Mouse (Mus musculus): Measurements from ENCODE around the gene Ugt1a10. TPM values are rescaled to one million over a fixed set of nuclear protein-coding genes. Genes with fewer than 3 reads are reported as not detected.
A peak's percentile ranks its signal among the peaks of the same experiment; 100 is the strongest.

Ugt1a10 gene
- polyA plus RNA-seq, 1 experiment from 2014 or later, result not detected

GRCm38 (mm10) chr1:88212341-88213045 is 157.3 kb downstream of the Ugt1a10 start:
- H3K9ac ChIP-seq (replicated peaks), result no peak overlapping the region
- no peak overlapping the region for H3K27ac ChIP-seq (replicated peaks)
- H3K4me2 ChIP-seq (replicated peaks), result no peak overlapping the region
- peaks cover 58% of the 10 kb centered on the region for H3K9me3 ChIP-seq
- WGBS, result 61% methylated on average over 8 of the region's 8 CpGs
- H3K27me3 ChIP-seq, result no peaks in the 10 kb centered on the region
- H3K36me3 ChIP-seq, result no peaks in the 10 kb centered on the region
- ATAC-seq (ENCODE audit: low FRiP score, low read depth), result no peak
- no peak overlapping the region for H3K4me3 ChIP-seq
- H3K4me1 ChIP-seq, result no peaks in the 10 kb centered on the region

GRCm38 (mm10) chr1:88213061-88213460 is 157.9 kb downstream of the Ugt1a10 start:
- no peak overlapping the region for H3K27ac ChIP-seq (replicated peaks)
- no peaks in the 10 kb centered on the region for H3K36me3 ChIP-seq
- WGBS, result 73% methylated on average over 1 of the region's 1 CpGs
- H3K9ac ChIP-seq (replicated peaks), result no peak overlapping the region
- H3K4me1 ChIP-seq, result no peaks in the 10 kb centered on the region
- H3K4me2 ChIP-seq (replicated peaks), result no peak overlapping the region
- no peak overlapping the region for H3K4me3 ChIP-seq
- H3K9me3 ChIP-seq, result peaks cover 60% of the 10 kb centered on the region
- H3K27me3 ChIP-seq, result no peaks in the 10 kb centered on the region
- ATAC-seq (ENCODE audit: low FRiP score, low read depth), result no peak

GRCm38 (mm10) chr1:88213766-88214461 is 158.7 kb downstream of the Ugt1a10 start:
- no peaks in the 10 kb centered on the region for H3K27me3 ChIP-seq
- H3K9ac ChIP-seq (replicated peaks), result no peak overlapping the region
- 0 out of 2 replicates have a peak, but pooled peaks have one; percentile 7 for ATAC-seq (ENCODE audit: low FRiP score, low read depth)
- H3K4me1 ChIP-seq, result no peaks in the 10 kb centered on the region
- peaks cover 60% of the 10 kb centered on the region for H3K9me3 ChIP-seq
- no peak overlapping the region for H3K4me2 ChIP-seq (replicated peaks)
- WGBS, result 79% methylated on average over 2 of the region's 2 CpGs
- no peaks in the 10 kb centered on the region for H3K36me3 ChIP-seq
- H3K27ac ChIP-seq (replicated peaks), result no peak overlapping the region
- no peak overlapping the region for H3K4me3 ChIP-seq

GRCm38 (mm10) chr1:88214462-88214952 is 159.3 kb downstream of the Ugt1a10 start:
- ATAC-seq (ENCODE audit: low FRiP score, low read depth), result 0 out of 2 replicates have a peak, but pooled peaks have one; percentile 10
- Histone ChIP-seq H3K27me3 (no peaks in the 10 kb centered on the region), H3K36me3 (no peaks in the 10 kb centered on the region), H3K4me3 (no peak overlapping the region), H3K9me3 (peaks cover 60% of the 10 kb centered on the region), H3K4me2 (replicated peaks) (no peak overlapping the region), H3K4me1 (no peaks in the 10 kb centered on the region), H3K27ac (replicated peaks) (no peak overlapping the region), H3K9ac (replicated peaks) (no peak overlapping the region)
- 76% methylated on average over 2 of the region's 2 CpGs for WGBS

GRCm38 (mm10) chr1:88215466-88216380 is 160.5 kb downstream of the Ugt1a10 start:
- Histone ChIP-seq H3K36me3 (no peaks in the 10 kb centered on the region), H3K4me1 (no peaks in the 10 kb centered on the region), H3K27ac (replicated peaks) (no peak overlapping the region), H3K9ac (replicated peaks) (no peak overlapping the region), H3K9me3 (peaks cover 60% of the 10 kb centered on the region), H3K4me2 (replicated peaks) (no peak overlapping the region), H3K4me3 (no peak overlapping the region), H3K27me3 (no peaks in the 10 kb centered on the region)
- WGBS, result 69% methylated on average over 10 of the region's 10 CpGs
- no peak for ATAC-seq (ENCODE audit: low FRiP score, low read depth)

GRCm38 (mm10) chr1:88216551-88216950 is 161.4 kb downstream of the Ugt1a10 start:
- no peaks in the 10 kb centered on the region for H3K36me3 ChIP-seq
- ATAC-seq (ENCODE audit: low FRiP score, low read depth), result no peak
- H3K27me3 ChIP-seq, result no peaks in the 10 kb centered on the region
- H3K4me3 ChIP-seq, result no peak overlapping the region
- H3K4me1 ChIP-seq, result no peaks in the 10 kb centered on the region
- no peak overlapping the region for H3K27ac ChIP-seq (replicated peaks)
- peaks cover 57% of the 10 kb centered on the region for H3K9me3 ChIP-seq
- H3K4me2 ChIP-seq (replicated peaks), result no peak overlapping the region
- 52% methylated on average over 2 of the region's 2 CpGs for WGBS
- no peak overlapping the region for H3K9ac ChIP-seq (replicated peaks)

GRCm38 (mm10) chr1:88217144-88217543 is 162.0 kb downstream of the Ugt1a10 start:
- H3K36me3 ChIP-seq, result no peaks in the 10 kb centered on the region
- no peak overlapping the region for H3K9ac ChIP-seq (replicated peaks)
- peaks cover 54% of the 10 kb centered on the region for H3K9me3 ChIP-seq
- H3K4me1 ChIP-seq, result no peaks in the 10 kb centered on the region
- WGBS, result 62% methylated on average over 2 of the region's 2 CpGs
- no peaks in the 10 kb centered on the region for H3K27me3 ChIP-seq
- H3K4me2 ChIP-seq (replicated peaks), result no peak overlapping the region
- no peak for ATAC-seq (ENCODE audit: low FRiP score, low read depth)
- H3K27ac ChIP-seq (replicated peaks), result no peak overlapping the region
- H3K4me3 ChIP-seq, result no peak overlapping the region

GRCm38 (mm10) chr1:88217576-88217975 is 162.4 kb downstream of the Ugt1a10 start:
- Histone ChIP-seq H3K9me3 (peaks cover 52% of the 10 kb centered on the region), H3K4me1 (no peaks in the 10 kb centered on the region), H3K4me2 (replicated peaks) (no peak overlapping the region), H3K9ac (replicated peaks) (no peak overlapping the region), H3K4me3 (no peak overlapping the region), H3K27me3 (no peaks in the 10 kb centered on the region), H3K36me3 (no peaks in the 10 kb centered on the region), H3K27ac (replicated peaks) (no peak overlapping the region)
- 40% methylated on average over 3 of the region's 3 CpGs for WGBS
- ATAC-seq (ENCODE audit: low FRiP score, low read depth), result no peak

- H3K9me3 ChIP-seq, result peaks cover 47% of the 10 kb centered on the region
- H3K27ac ChIP-seq (replicated peaks), result no peak overlapping the region
- no peaks in the 10 kb centered on the region for H3K4me1 ChIP-seq
- WGBS, result 75% methylated on average over 9 of the region's 9 CpGs
- no peak overlapping the region for H3K4me2 ChIP-seq (replicated peaks)
- no peak for ATAC-seq (ENCODE audit: low FRiP score, low read depth)
- no peak overlapping the region for H3K4me3 ChIP-seq
- no peaks in the 10 kb centered on the region for H3K27me3 ChIP-seq
- H3K36me3 ChIP-seq, result no peaks in the 10 kb centered on the region
- H3K9ac ChIP-seq (replicated peaks), result no peak overlapping the region
Observed at GRCm38 (mm10) chr1:88218051-88218450, 162.9 kb downstream of the Ugt1a10 start.

GRCm38 (mm10) chr1:88218591-88218990 is 163.4 kb downstream of the Ugt1a10 start:
- H3K36me3 ChIP-seq, result no peaks in the 10 kb centered on the region
- H3K27ac ChIP-seq (replicated peaks), result no peak overlapping the region
- peaks cover 41% of the 10 kb centered on the region for H3K9me3 ChIP-seq
- ATAC-seq (ENCODE audit: low FRiP score, low read depth), result no peak
- 49% methylated on average over 4 of the region's 4 CpGs for WGBS
- no peaks in the 10 kb centered on the region for H3K27me3 ChIP-seq
- no peak overlapping the region for H3K9ac ChIP-seq (replicated peaks)
- H3K4me1 ChIP-seq, result no peaks in the 10 kb centered on the region
- no peak overlapping the region for H3K4me2 ChIP-seq (replicated peaks)
- no peak overlapping the region for H3K4me3 ChIP-seq

GRCm38 (mm10) chr1:88219054-88219453 is 163.9 kb downstream of the Ugt1a10 start:
- H3K27me3 ChIP-seq, result no peaks in the 10 kb centered on the region
- H3K9ac ChIP-seq (replicated peaks), result no peak overlapping the region
- H3K4me3 ChIP-seq, result no peak overlapping the region
- H3K36me3 ChIP-seq, result no peaks in the 10 kb centered on the region
- no peak overlapping the region for H3K27ac ChIP-seq (replicated peaks)
- WGBS, result 15% methylated on average over 1 of the region's 1 CpGs
- no peak overlapping the region for H3K4me2 ChIP-seq (replicated peaks)
- H3K9me3 ChIP-seq, result peaks cover 37% of the 10 kb centered on the region
- ATAC-seq (ENCODE audit: low FRiP score, low read depth), result no peak
- H3K4me1 ChIP-seq, result no peaks in the 10 kb centered on the region

GRCm38 (mm10) chr1:88220336-88220735 is 165.1 kb downstream of the Ugt1a10 start:
- H3K4me2 ChIP-seq (replicated peaks), result no peak overlapping the region
- no peak for ATAC-seq (ENCODE audit: low FRiP score, low read depth)
- H3K9ac ChIP-seq (replicated peaks), result no peak overlapping the region
- no peaks in the 10 kb centered on the region for H3K36me3 ChIP-seq
- no peaks in the 10 kb centered on the region for H3K27me3 ChIP-seq
- no peak overlapping the region for H3K4me3 ChIP-seq
- no peak overlapping the region for H3K27ac ChIP-seq (replicated peaks)
- peaks cover 27% of the 10 kb centered on the region for H3K9me3 ChIP-seq
- no peaks in the 10 kb centered on the region for H3K4me1 ChIP-seq
